Mouse (Mus musculus): Measurements from ENCODE around the gene Mpzl2. TPM values are rescaled to one million over a fixed set of nuclear protein-coding genes. Genes with fewer than 3 reads are reported as not detected.
A peak's percentile ranks its signal among the peaks of the same experiment; 100 is the strongest.

Mpzl2 gene
- 12.7 and 16.8 TPM in 2 replicates for polyA plus RNA-seq (2016; fragmentation: Nextera tagmentation; extraction: Ambion mirVana)

- Histone ChIP-seq H3K27ac (no peak within 1 kb of the TSS), H3K9me3 (no peaks in the 10 kb centered on the region), H3K27me3 (peaks cover 55% of the 10 kb centered on the region), H3K4me1 (replicated peaks) (peaks cover 31% of the 10 kb centered on the region), H3K36me3 (no peaks in the 10 kb centered on the region), H3K4me3 (replicated peaks) (0 out of 2 replicates have a peak within 1 kb of the TSS, but pooled peaks have one; percentile 8), H3K4me2 (peak within 1 kb of the TSS; percentile 44), H3K9ac (replicated peaks) (no peak within 1 kb of the TSS)
- WGBS = 53% methylated on average over 5 of the region's 5 CpGs
- ATAC-seq (ENCODE audit: insufficient number of reproducible peaks, insufficient read depth, low FRiP score, low TSS enrichment, low read depth) = no peak
Observed at GRCm38 (mm10) chr9:45039499-45039898, at the start of gene Mpzl2. Gene Mpzl2, plus strand, starts transcription at chr9:45039799.

GRCm38 (mm10) chr9:44991821-44992220 lies 47.8 kb upstream of the Mpzl2 start:
- no peak for ATAC-seq (ENCODE audit: insufficient number of reproducible peaks, insufficient read depth, low FRiP score, low TSS enrichment, low read depth)
- no peak overlapping the region for H3K4me3 ChIP-seq (replicated peaks)
- no peak overlapping the region for H3K4me2 ChIP-seq
- H3K27me3 ChIP-seq = no peaks in the 10 kb centered on the region
- H3K27ac ChIP-seq = no peak overlapping the region
- WGBS = 79% methylated on average over 2 of the region's 2 CpGs
- no peaks in the 10 kb centered on the region for H3K36me3 ChIP-seq
- H3K9me3 ChIP-seq = no peaks in the 10 kb centered on the region
- 0 out of 2 replicates have a peak, but pooled peaks cover 2% of the 10 kb centered on the region for H3K4me1 ChIP-seq (replicated peaks)
- H3K9ac ChIP-seq (replicated peaks) = no peak overlapping the region

- Histone ChIP-seq H3K9me3 (no peaks in the 10 kb centered on the region), H3K27me3 (no peaks in the 10 kb centered on the region), H3K36me3 (no peaks in the 10 kb centered on the region), H3K4me3 (replicated peaks) (no peak overlapping the region), H3K27ac (no peak overlapping the region), H3K4me1 (replicated peaks) (no peaks in the 10 kb centered on the region), H3K4me2 (no peak overlapping the region), H3K9ac (replicated peaks) (no peak overlapping the region)
- ATAC-seq (ENCODE audit: insufficient number of reproducible peaks, insufficient read depth, low FRiP score, low TSS enrichment, low read depth) = no peak
Observed at GRCm38 (mm10) chr9:44992271-44992670, 47.3 kb upstream of the Mpzl2 start.

- WGBS = 93% methylated on average over 2 of the region's 2 CpGs
- no peak overlapping the region for H3K4me2 ChIP-seq
- H3K36me3 ChIP-seq = no peaks in the 10 kb centered on the region
- no peak overlapping the region for H3K4me3 ChIP-seq (replicated peaks)
- H3K9ac ChIP-seq (replicated peaks) = no peak overlapping the region
- no peak overlapping the region for H3K27ac ChIP-seq
- H3K4me1 ChIP-seq (replicated peaks) = no peaks in the 10 kb centered on the region
- H3K27me3 ChIP-seq = no peaks in the 10 kb centered on the region
- ATAC-seq (ENCODE audit: insufficient number of reproducible peaks, insufficient read depth, low FRiP score, low TSS enrichment, low read depth) = no peak
- no peaks in the 10 kb centered on the region for H3K9me3 ChIP-seq
Observed at GRCm38 (mm10) chr9:44993268-44993667, 46.3 kb upstream of the Mpzl2 start.

- 76% methylated on average over 4 of the region's 4 CpGs for WGBS
- Histone ChIP-seq H3K9ac (replicated peaks) (no peak overlapping the region), H3K4me1 (replicated peaks) (no peaks in the 10 kb centered on the region), H3K27me3 (0 out of 2 replicates have a peak, but pooled peaks cover 2% of the 10 kb centered on the region), H3K27ac (no peak overlapping the region), H3K36me3 (no peaks in the 10 kb centered on the region), H3K9me3 (no peaks in the 10 kb centered on the region), H3K4me3 (replicated peaks) (no peak overlapping the region), H3K4me2 (no peak overlapping the region)
- ATAC-seq (ENCODE audit: insufficient number of reproducible peaks, insufficient read depth, low FRiP score, low TSS enrichment, low read depth) = no peak
Observed at GRCm38 (mm10) chr9:44994962-44995361, 44.6 kb upstream of the Mpzl2 start.

- no peak overlapping the region for H3K4me2 ChIP-seq
- no peak for ATAC-seq (ENCODE audit: insufficient number of reproducible peaks, insufficient read depth, low FRiP score, low TSS enrichment, low read depth)
- no peaks in the 10 kb centered on the region for H3K9me3 ChIP-seq
- H3K27ac ChIP-seq = no peak overlapping the region
- no peak overlapping the region for H3K4me3 ChIP-seq (replicated peaks)
- no peak overlapping the region for H3K9ac ChIP-seq (replicated peaks)
- 94% methylated on average over 7 of the region's 7 CpGs for WGBS
- no peaks in the 10 kb centered on the region for H3K36me3 ChIP-seq
- peaks cover 2% of the 10 kb centered on the region; the same call in 1 of the 2 replicates for H3K27me3 ChIP-seq
- no peaks in the 10 kb centered on the region for H3K4me1 ChIP-seq (replicated peaks)
Observed at GRCm38 (mm10) chr9:44996590-44996989, 43.0 kb upstream of the Mpzl2 start.

GRCm38 (mm10) chr9:44998138-44998537 lies 41.5 kb upstream of the Mpzl2 start:
- Histone ChIP-seq H3K27me3 (peaks cover 2% of the 10 kb centered on the region; the same call in 1 of the 2 replicates), H3K36me3 (no peaks in the 10 kb centered on the region), H3K27ac (no peak overlapping the region), H3K4me2 (no peak overlapping the region), H3K4me3 (replicated peaks) (no peak overlapping the region), H3K9ac (replicated peaks) (no peak overlapping the region), H3K9me3 (no peaks in the 10 kb centered on the region), H3K4me1 (replicated peaks) (no peaks in the 10 kb centered on the region)
- ATAC-seq (ENCODE audit: insufficient number of reproducible peaks, insufficient read depth, low FRiP score, low TSS enrichment, low read depth) = no peak
- 70% methylated on average over 11 of the region's 11 CpGs for WGBS

- Histone ChIP-seq H3K27me3 (peaks cover 2% of the 10 kb centered on the region; the same call in 1 of the 2 replicates), H3K36me3 (no peaks in the 10 kb centered on the region), H3K4me1 (replicated peaks) (0 out of 2 replicates have a peak, but pooled peaks cover 2% of the 10 kb centered on the region), H3K9ac (replicated peaks) (no peak overlapping the region), H3K4me3 (replicated peaks) (no peak overlapping the region), H3K9me3 (no peaks in the 10 kb centered on the region), H3K4me2 (no peak overlapping the region), H3K27ac (no peak overlapping the region)
- 66% methylated on average over 6 of the region's 6 CpGs for WGBS
- ATAC-seq (ENCODE audit: insufficient number of reproducible peaks, insufficient read depth, low FRiP score, low TSS enrichment, low read depth) = no peak
Observed at GRCm38 (mm10) chr9:44999171-44999570, 40.4 kb upstream of the Mpzl2 start.

- Histone ChIP-seq H3K9ac (replicated peaks) (no peak overlapping the region), H3K27me3 (peaks cover 2% of the 10 kb centered on the region; the same call in 1 of the 2 replicates), H3K36me3 (no peaks in the 10 kb centered on the region), H3K4me2 (no peak overlapping the region), H3K4me3 (replicated peaks) (no peak overlapping the region), H3K9me3 (no peaks in the 10 kb centered on the region), H3K4me1 (replicated peaks) (0 out of 2 replicates have a peak, but pooled peaks cover 2% of the 10 kb centered on the region), H3K27ac (no peak overlapping the region)
- WGBS = 71% methylated on average over 5 of the region's 5 CpGs
- ATAC-seq (ENCODE audit: insufficient number of reproducible peaks, insufficient read depth, low FRiP score, low TSS enrichment, low read depth) = no peak
Observed at GRCm38 (mm10) chr9:44999776-45000175, 39.8 kb upstream of the Mpzl2 start.

- no peak overlapping the region for H3K9ac ChIP-seq (replicated peaks)
- H3K4me1 ChIP-seq (replicated peaks) = 0 out of 2 replicates have a peak, but pooled peaks cover 2% of the 10 kb centered on the region
- peaks cover 2% of the 10 kb centered on the region; the same call in 1 of the 2 replicates for H3K27me3 ChIP-seq
- H3K27ac ChIP-seq = no peak overlapping the region
- no peaks in the 10 kb centered on the region for H3K36me3 ChIP-seq
- H3K9me3 ChIP-seq = no peaks in the 10 kb centered on the region
- 72% methylated on average over 3 of the region's 3 CpGs for WGBS
- H3K4me3 ChIP-seq (replicated peaks) = no peak overlapping the region
- H3K4me2 ChIP-seq = no peak overlapping the region
- ATAC-seq (ENCODE audit: insufficient number of reproducible peaks, insufficient read depth, low FRiP score, low TSS enrichment, low read depth) = peak; percentile 75; the same call in 1 of the 2 replicates
Observed at GRCm38 (mm10) chr9:45000249-45000648, 39.4 kb upstream of the Mpzl2 start.

- Histone ChIP-seq H3K9ac (replicated peaks) (no peak overlapping the region), H3K4me1 (replicated peaks) (0 out of 2 replicates have a peak, but pooled peaks cover 2% of the 10 kb centered on the region), H3K4me2 (no peak overlapping the region), H3K27ac (no peak overlapping the region), H3K27me3 (peaks cover 19% of the 10 kb centered on the region), H3K4me3 (replicated peaks) (no peak overlapping the region), H3K9me3 (no peaks in the 10 kb centered on the region), H3K36me3 (no peaks in the 10 kb centered on the region)
- 81% methylated on average over 12 of the region's 12 CpGs for WGBS
- ATAC-seq (ENCODE audit: insufficient number of reproducible peaks, insufficient read depth, low FRiP score, low TSS enrichment, low read depth) = no peak
Observed at GRCm38 (mm10) chr9:45007404-45007803, 32.2 kb upstream of the Mpzl2 start.

- H3K4me1 ChIP-seq (replicated peaks) = 0 out of 2 replicates have a peak, but pooled peaks cover 2% of the 10 kb centered on the region
- H3K9me3 ChIP-seq = no peaks in the 10 kb centered on the region
- H3K9ac ChIP-seq (replicated peaks) = no peak overlapping the region
- no peak overlapping the region for H3K4me2 ChIP-seq
- no peaks in the 10 kb centered on the region for H3K36me3 ChIP-seq
- H3K27ac ChIP-seq = no peak overlapping the region
- no peak for ATAC-seq (ENCODE audit: insufficient number of reproducible peaks, insufficient read depth, low FRiP score, low TSS enrichment, low read depth)
- no peak overlapping the region for H3K4me3 ChIP-seq (replicated peaks)
- WGBS = 78% methylated on average over 4 of the region's 4 CpGs
- H3K27me3 ChIP-seq = peaks cover 19% of the 10 kb centered on the region
Observed at GRCm38 (mm10) chr9:45008342-45008741, 31.3 kb upstream of the Mpzl2 start.
